Mouse (Mus musculus) small intestine, adult 2 months (tissue): ENCODE data around the gene Eef1a1.

Experiments
- CTCF ChIP-seq: fragments of 200-500 bp; IDR thresholded peaks from 2 replicates; pipeline ENCODE4 v1.5.1; 2012; ENCODE audit warnings: low read depth, mild to moderate bottlenecking, control low read depth, inconsistent platforms, low read length, moderate library complexity, mixed read lengths; ENCODE audit not compliant: insufficient replicate concordance, insufficient read length; ENCODE audit errors: extremely low read depth
- POLR2A ChIP-seq: fragments of 200-500 bp; IDR thresholded peaks from 2 replicates; pipeline ENCODE4 v1.6.1; 2012; ENCODE audit warnings: low read depth, mild to moderate bottlenecking, control low read depth, inconsistent platforms, low read length, moderate library complexity

DNA sequence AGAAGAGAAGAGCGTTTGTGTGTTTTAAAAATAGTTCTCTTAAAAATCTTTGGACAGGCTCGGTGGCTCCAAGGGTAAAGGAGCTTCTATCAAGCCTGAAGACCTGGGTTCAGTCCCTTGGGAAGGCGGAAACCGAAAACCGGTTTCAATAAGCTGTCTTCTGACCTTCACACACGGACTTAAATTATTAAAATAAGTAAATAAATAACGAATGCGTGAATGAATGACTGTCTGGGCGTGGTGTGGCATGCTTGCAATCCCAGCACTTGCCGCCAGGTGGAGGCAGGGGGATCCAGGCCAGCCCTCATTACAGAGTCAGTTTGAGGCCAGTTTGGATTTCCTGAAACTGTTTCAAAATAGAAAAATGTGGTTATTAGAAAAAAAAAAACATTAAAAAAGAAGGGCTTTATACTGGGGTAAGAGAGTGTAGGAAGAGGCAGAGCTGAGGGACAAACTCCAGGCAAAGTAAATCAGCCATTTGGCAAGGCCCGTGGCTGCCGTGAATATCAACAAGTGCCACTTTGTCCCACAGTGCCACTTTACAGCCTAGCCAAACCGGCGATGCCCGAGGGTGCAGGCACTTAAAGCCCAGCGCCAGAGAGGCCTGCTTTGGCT, 38.9 kb upstream of the Eef1a1 start:
- TF ChIP-seq CTCF (peak; percentile 93), POLR2A (no peak)
